Mouse (Mus musculus) myocyte (in vitro differentiated cells): ENCODE results near the gene Arglu1.

Experiments
- CEBPB ChIP-seq: IDR thresholded peaks from 2 replicates; pipeline ENCODE4 v1.6.1; 2011; ENCODE audit warnings: mild to moderate bottlenecking, moderate library complexity; ENCODE audit not compliant: poor library complexity, insufficient read depth, severe bottlenecking
- MAX ChIP-seq: IDR thresholded peaks from one replicate; pipeline ENCODE4 v1.6.1; 2011; ENCODE audit warnings: low read depth, mild to moderate bottlenecking, control low read depth
- MYOD1 ChIP-seq, 3 experiments: IDR thresholded peaks; one replicate each; pipeline ENCODE4 v1.6.1; 2011; ENCODE audit warnings: control low read depth in 2 of 3, low read depth in 2 of 3, mild to moderate bottlenecking in 2 of 3, moderate library complexity in 1 of 3; ENCODE audit not compliant: insufficient read length in 2 of 3, control insufficient read depth in 1 of 3
- MYOG ChIP-seq, 3 experiments: IDR thresholded peaks; one replicate each; pipeline ENCODE4 v1.6.1; 2011; ENCODE audit warnings: control low read depth in 2 of 3, low read depth in 2 of 3, mild to moderate bottlenecking in 2 of 3; ENCODE audit not compliant: insufficient read length in 2 of 3, control insufficient read depth in 1 of 3, insufficient read depth in 1 of 3
- POLR2A ChIP-seq: IDR thresholded peaks from one replicate; pipeline ENCODE4 v1.6.1; 2011; ENCODE audit warnings: low read depth, mild to moderate bottlenecking, control low read depth, moderate library complexity; ENCODE audit not compliant: insufficient read length
- POLR2AphosphoS2 ChIP-seq: IDR thresholded peaks from one replicate; pipeline ENCODE4 v1.6.1; 2011; ENCODE audit warnings: low read depth, control low read depth; ENCODE audit not compliant: insufficient read length
- TCF12 ChIP-seq: IDR thresholded peaks from one replicate; pipeline ENCODE4 v1.6.1; 2011; ENCODE audit warnings: mild to moderate bottlenecking, control low read depth; ENCODE audit not compliant: poor library complexity, insufficient read depth, severe bottlenecking
- TCF3 ChIP-seq: IDR thresholded peaks from one replicate; pipeline ENCODE4 v1.6.1; 2011; ENCODE audit warnings: low read depth, control low read depth; ENCODE audit not compliant: insufficient read length
- USF1 ChIP-seq: IDR thresholded peaks from one replicate; pipeline ENCODE4 v1.6.1; 2011; ENCODE audit warnings: low read depth, mild to moderate bottlenecking, control low read depth, moderate library complexity

DNA sequence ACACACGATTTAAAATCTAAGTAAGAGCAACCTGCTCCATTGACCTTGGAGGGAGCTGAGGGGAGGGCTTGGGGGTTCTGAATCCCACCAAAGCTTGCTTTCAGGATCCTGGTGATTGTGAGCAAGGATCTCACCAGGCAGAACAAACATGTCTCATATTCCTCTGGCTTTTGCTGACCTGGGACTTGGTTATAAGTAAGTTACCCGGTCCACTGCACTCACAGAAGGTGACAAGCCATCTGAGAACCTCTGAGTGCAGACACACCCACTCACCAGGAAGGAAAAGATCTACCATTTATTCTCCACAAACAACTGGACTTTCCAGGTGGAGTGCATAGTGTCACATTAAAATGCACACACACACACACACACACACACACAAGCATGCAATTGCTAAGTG lies 13.3 kb upstream of the Arglu1 start:
- TF ChIP-seq MYOG (IDR thresholded peaks at IDR 0.05; ENCODE audit: control insufficient read depth in 1 of 3, insufficient read depth in 1 of 3, insufficient read length in 2 of 3, low read depth in 2 of 3) (no peak), POLR2AphosphoS2 (no peak), CEBPB (no peak), USF1 (no peak), TCF3 (no peak), MAX (no peak), POLR2A (no peak), TCF12 (no peak), MYOD1 (IDR thresholded peaks at IDR 0.05; ENCODE audit: control insufficient read depth in 1 of 3, insufficient read length in 2 of 3, low read depth in 2 of 3) (no peak)
